Mouse (Mus musculus): ENCODE results near the gene Gstp2. TPM values are rescaled to one million over a fixed set of nuclear protein-coding genes. Genes with fewer than 3 reads are reported as not detected.

Gstp2 gene
- polyA plus RNA-seq, 1 experiment: 32.1 TPM

DNA sequence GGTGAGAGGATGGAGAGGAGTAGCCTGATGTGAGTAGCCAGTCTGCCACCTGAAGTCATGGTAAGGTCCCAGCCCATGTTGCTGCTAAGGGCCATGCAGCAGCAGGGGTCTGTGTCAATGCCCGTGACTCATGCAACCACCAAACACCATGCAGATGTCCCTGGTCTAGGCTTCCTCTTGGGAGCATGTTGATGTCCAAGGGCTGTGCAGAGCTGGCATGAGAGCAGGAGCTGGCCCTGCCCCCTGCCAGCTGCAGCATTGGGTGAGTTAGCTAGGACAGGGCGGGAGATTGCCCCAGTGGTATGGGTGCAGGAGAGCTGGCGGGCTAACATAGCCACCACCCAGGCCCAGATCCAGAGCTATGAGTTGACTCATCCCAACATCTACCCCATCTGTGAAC, 44.6 kb upstream of the Gstp2 start:
- Histone ChIP-seq H3K27me3 (ENCODE audit: control insufficient read depth, insufficient read depth, low read length, poor library complexity, severe bottlenecking) (no peaks in the 10 kb centered on the region), H3K4me1 (ENCODE audit: control insufficient read depth, insufficient read depth, low read length) (no peaks in the 10 kb centered on the region), H3K27ac (ENCODE audit: insufficient read depth, low read length) (no peak overlapping the region), H3K4me3 (ENCODE audit: low read depth, low read length) (no peak overlapping the region), H3K36me3 (ENCODE audit: control insufficient read depth, insufficient read depth, low read length, poor library complexity, severe bottlenecking) (no peaks in the 10 kb centered on the region), H3K9me3 (replicated peaks; ENCODE audit: control insufficient read depth, insufficient read depth, low read length, poor library complexity, severe bottlenecking) (no peaks in the 10 kb centered on the region), H3K9ac (ENCODE audit: low read depth, poor library complexity, severe bottlenecking) (no peak overlapping the region)
- TF ChIP-seq CTCF (IDR thresholded peaks at IDR 0.05; ENCODE audit: low read depth, low read length): no peak

DNA sequence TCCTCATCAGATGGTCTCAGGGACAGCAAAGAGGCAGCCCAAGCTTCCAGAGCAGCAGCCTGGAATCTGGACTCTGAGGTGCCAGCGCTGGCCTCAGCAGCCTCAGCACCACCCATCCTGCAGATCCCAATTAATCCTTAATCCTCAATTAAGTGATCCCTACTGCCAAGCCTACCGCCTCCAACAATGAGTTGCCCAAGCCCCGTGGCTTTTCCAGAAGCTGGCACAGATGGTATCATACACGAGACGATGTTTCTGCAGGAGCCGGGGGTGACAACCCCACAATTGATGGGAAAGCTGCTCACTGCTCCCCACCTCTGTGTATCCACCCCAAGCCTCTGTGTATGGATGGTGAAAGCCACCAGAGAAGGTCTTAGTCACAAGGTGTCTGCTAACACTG, 43.3 kb upstream of the Gstp2 start:
- TF ChIP-seq POLR2A (IDR thresholded peaks at IDR 0.05; ENCODE audit: insufficient read depth, low read length) (no peak), CTCF (IDR thresholded peaks at IDR 0.05; ENCODE audit: low read depth, low read length) (no peak), EP300 (IDR thresholded peaks at IDR 0.05; ENCODE audit: insufficient read depth, low read depth, low read length) (no peak)
- Histone ChIP-seq H3K27me3 (ENCODE audit: control insufficient read depth, insufficient read depth, low read length, poor library complexity, severe bottlenecking) (no peaks in the 10 kb centered on the region), H3K4me1 (ENCODE audit: control insufficient read depth, insufficient read depth, low read length) (no peaks in the 10 kb centered on the region), H3K4me3 (ENCODE audit: low read depth, low read length) (no peak overlapping the region), H3K36me3 (ENCODE audit: control insufficient read depth, insufficient read depth, low read length, poor library complexity, severe bottlenecking) (no peaks in the 10 kb centered on the region), H3K9me3 (replicated peaks; ENCODE audit: control insufficient read depth, insufficient read depth, low read length, poor library complexity, severe bottlenecking) (no peaks in the 10 kb centered on the region), H3K27ac (ENCODE audit: insufficient read depth, low read length) (no peak overlapping the region), H3K9ac (ENCODE audit: low read depth, poor library complexity, severe bottlenecking) (no peak overlapping the region)

DNA sequence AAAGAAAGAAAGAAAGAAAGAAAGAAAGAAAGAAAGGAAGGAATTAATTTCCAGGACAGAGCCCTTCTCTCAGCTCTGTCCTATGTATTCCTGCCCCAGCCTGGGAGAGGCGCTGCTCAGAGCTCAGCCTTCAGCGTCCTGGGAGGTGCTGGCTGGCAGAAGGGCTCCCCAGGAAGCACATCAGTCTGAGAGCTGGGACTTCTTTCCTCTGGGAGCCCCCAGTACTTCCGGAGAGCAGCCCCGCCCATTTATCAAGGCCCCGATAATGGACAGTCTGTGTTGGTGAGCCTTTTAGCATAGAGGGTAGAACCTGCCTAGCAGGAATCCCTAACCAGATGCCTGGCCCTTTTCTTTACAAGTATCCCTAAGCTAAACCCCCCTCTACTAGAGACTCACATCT, 42.3 kb upstream of the Gstp2 start:
- no peaks in the 10 kb centered on the region for H3K27me3 ChIP-seq (ENCODE audit: control insufficient read depth, insufficient read depth, low read length, poor library complexity, severe bottlenecking)
- H3K9me3 ChIP-seq (replicated peaks; ENCODE audit: control insufficient read depth, insufficient read depth, low read length, poor library complexity, severe bottlenecking): no peaks in the 10 kb centered on the region
- H3K36me3 ChIP-seq (ENCODE audit: control insufficient read depth, insufficient read depth, low read length, poor library complexity, severe bottlenecking): no peaks in the 10 kb centered on the region
- no peaks in the 10 kb centered on the region for H3K4me1 ChIP-seq (ENCODE audit: control insufficient read depth, insufficient read depth, low read length)
- no peak for TF ChIP-seq POLR2A (IDR thresholded peaks at IDR 0.05; ENCODE audit: insufficient read depth, low read length)
- no peak for TF ChIP-seq CTCF (IDR thresholded peaks at IDR 0.05; ENCODE audit: low read depth, low read length)
- TF ChIP-seq EP300 (IDR thresholded peaks at IDR 0.05; ENCODE audit: insufficient read depth, low read depth, low read length): no peak
- H3K4me3 ChIP-seq (ENCODE audit: low read depth, low read length): no peak overlapping the region
- no peak overlapping the region for H3K27ac ChIP-seq (ENCODE audit: insufficient read depth, low read length)
- H3K9ac ChIP-seq (ENCODE audit: low read depth, poor library complexity, severe bottlenecking): no peak overlapping the region

DNA sequence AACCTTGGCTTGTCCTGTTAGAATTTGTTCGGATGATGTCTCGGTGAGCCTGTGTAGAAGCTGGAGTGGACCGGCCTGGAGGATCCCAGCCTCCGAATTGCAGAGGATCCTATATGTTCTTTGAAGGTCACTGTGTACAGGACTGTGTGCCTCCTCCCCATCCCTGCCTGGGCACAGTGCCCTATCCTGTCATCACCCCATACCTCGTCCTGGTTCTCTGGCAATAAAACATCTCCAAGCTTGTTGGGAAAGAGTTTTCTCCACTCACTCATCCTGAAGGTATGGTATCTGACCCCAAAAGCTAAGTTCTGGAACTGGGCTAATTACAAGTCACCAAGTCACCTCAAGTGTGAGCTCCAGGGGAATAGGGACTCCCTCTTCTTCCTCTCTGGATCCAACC, 41.3 kb upstream of the Gstp2 start:
- H3K9me3 ChIP-seq (replicated peaks; ENCODE audit: control insufficient read depth, insufficient read depth, low read length, poor library complexity, severe bottlenecking): no peaks in the 10 kb centered on the region
- no peak overlapping the region for H3K4me3 ChIP-seq (ENCODE audit: low read depth, low read length)
- no peak overlapping the region for H3K9ac ChIP-seq (ENCODE audit: low read depth, poor library complexity, severe bottlenecking)
- H3K4me1 ChIP-seq (ENCODE audit: control insufficient read depth, insufficient read depth, low read length): no peaks in the 10 kb centered on the region
- TF ChIP-seq CTCF (IDR thresholded peaks at IDR 0.05; ENCODE audit: low read depth, low read length) (no peak), EP300 (IDR thresholded peaks at IDR 0.05; ENCODE audit: insufficient read depth, low read depth, low read length) (no peak), POLR2A (IDR thresholded peaks at IDR 0.05; ENCODE audit: insufficient read depth, low read length) (no peak)
- H3K27me3 ChIP-seq (ENCODE audit: control insufficient read depth, insufficient read depth, low read length, poor library complexity, severe bottlenecking): no peaks in the 10 kb centered on the region
- H3K36me3 ChIP-seq (ENCODE audit: control insufficient read depth, insufficient read depth, low read length, poor library complexity, severe bottlenecking): no peaks in the 10 kb centered on the region
- no peak overlapping the region for H3K27ac ChIP-seq (ENCODE audit: insufficient read depth, low read length)

DNA sequence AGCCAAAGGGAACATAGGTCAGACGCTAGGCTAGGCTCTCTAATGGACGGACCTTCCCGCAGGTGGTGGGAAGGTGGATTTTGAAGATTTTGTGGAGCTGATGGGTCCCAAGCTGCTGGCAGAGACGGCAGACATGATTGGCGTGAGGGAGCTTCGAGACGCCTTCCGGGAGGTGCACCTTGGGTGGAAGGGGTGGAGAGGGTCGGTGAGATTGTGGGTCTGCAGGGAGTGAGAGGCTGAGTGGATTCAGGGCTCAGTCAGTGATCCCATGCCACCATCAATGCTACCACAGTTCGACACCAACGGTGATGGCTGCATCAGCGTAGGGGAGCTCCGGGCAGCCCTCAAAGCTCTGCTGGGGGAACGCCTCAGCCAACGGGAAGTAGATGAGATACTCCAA, 40.3 kb upstream of the Gstp2 start:
- Histone ChIP-seq H3K4me1 (ENCODE audit: control insufficient read depth, insufficient read depth, low read length) (no peaks in the 10 kb centered on the region), H3K9ac (ENCODE audit: low read depth, poor library complexity, severe bottlenecking) (no peak overlapping the region), H3K27me3 (ENCODE audit: control insufficient read depth, insufficient read depth, low read length, poor library complexity, severe bottlenecking) (no peaks in the 10 kb centered on the region), H3K36me3 (ENCODE audit: control insufficient read depth, insufficient read depth, low read length, poor library complexity, severe bottlenecking) (no peaks in the 10 kb centered on the region), H3K9me3 (replicated peaks; ENCODE audit: control insufficient read depth, insufficient read depth, low read length, poor library complexity, severe bottlenecking) (no peaks in the 10 kb centered on the region), H3K4me3 (ENCODE audit: low read depth, low read length) (no peak overlapping the region), H3K27ac (ENCODE audit: insufficient read depth, low read length) (no peak overlapping the region)
- TF ChIP-seq EP300 (IDR thresholded peaks at IDR 0.05; ENCODE audit: insufficient read depth, low read depth, low read length): no peak
- no peak for TF ChIP-seq CTCF (IDR thresholded peaks at IDR 0.05; ENCODE audit: low read depth, low read length)
- TF ChIP-seq POLR2A (IDR thresholded peaks at IDR 0.05; ENCODE audit: insufficient read depth, low read length): no peak

DNA sequence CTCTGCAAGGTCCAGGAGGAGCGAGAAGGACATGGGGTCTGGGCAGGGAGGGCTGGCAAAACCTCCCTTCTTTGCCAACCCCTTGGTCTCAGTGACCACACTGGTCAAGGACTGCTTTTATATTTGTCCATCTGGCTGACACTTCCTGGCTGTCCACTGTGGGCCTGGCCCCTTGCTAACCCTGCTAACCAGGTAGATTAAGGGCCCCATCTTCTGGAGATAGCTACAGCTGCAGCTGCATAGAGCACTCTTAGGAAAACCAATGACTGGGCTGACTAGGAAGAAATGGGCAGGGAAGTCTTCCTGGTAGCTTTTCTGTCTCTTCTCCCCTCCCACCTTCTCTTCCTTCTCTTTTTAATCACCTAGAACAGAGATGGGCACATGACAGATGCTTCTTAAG, 39.2 kb upstream of the Gstp2 start:
- H3K4me3 ChIP-seq (ENCODE audit: low read depth, low read length): no peak overlapping the region
- no peak overlapping the region for H3K27ac ChIP-seq (ENCODE audit: insufficient read depth, low read length)
- no peaks in the 10 kb centered on the region for H3K4me1 ChIP-seq (ENCODE audit: control insufficient read depth, insufficient read depth, low read length)
- H3K27me3 ChIP-seq (ENCODE audit: control insufficient read depth, insufficient read depth, low read length, poor library complexity, severe bottlenecking): no peaks in the 10 kb centered on the region
- TF ChIP-seq POLR2A (IDR thresholded peaks at IDR 0.05; ENCODE audit: insufficient read depth, low read length) (no peak), CTCF (IDR thresholded peaks at IDR 0.05; ENCODE audit: low read depth, low read length) (no peak), EP300 (IDR thresholded peaks at IDR 0.05; ENCODE audit: insufficient read depth, low read depth, low read length) (no peak)
- H3K9ac ChIP-seq (ENCODE audit: low read depth, poor library complexity, severe bottlenecking): no peak overlapping the region
- no peaks in the 10 kb centered on the region for H3K9me3 ChIP-seq (replicated peaks; ENCODE audit: control insufficient read depth, insufficient read depth, low read length, poor library complexity, severe bottlenecking)
- no peaks in the 10 kb centered on the region for H3K36me3 ChIP-seq (ENCODE audit: control insufficient read depth, insufficient read depth, low read length, poor library complexity, severe bottlenecking)
